Mouse (Mus musculus): ENCODE data around the gene Fhod1. TPM values are rescaled to one million over a fixed set of nuclear protein-coding genes. Genes with fewer than 3 reads are reported as not detected.
"Not testable (repeated sequence)": the region's sequence is repeated elsewhere in the genome, so short reads cannot be mapped to it uniquely, and the experiment has no call there.

Fhod1 gene
- polyA plus RNA-seq, 1 experiment from 2014 or later: 2.3 TPM

GRCm38 (mm10) chr8:105303396-105303795, 44.4 kb downstream of the Fhod1 start:
- no peak for ATAC-seq (ENCODE audit: insufficient number of reproducible peaks, insufficient read depth, low FRiP score, low TSS enrichment)
- Histone ChIP-seq H3K27me3 (no peaks in the 10 kb centered on the region), H3K4me3 (no peak overlapping the region), H3K9me3 (no peaks in the 10 kb centered on the region), H3K9ac (no peak overlapping the region), H3K4me2 (replicated peaks) (no peak overlapping the region), H3K36me3 (peaks cover 72% of the 10 kb centered on the region), H3K4me1 (peaks cover 32% of the 10 kb centered on the region), H3K27ac (no peak overlapping the region)
- 87% methylated on average over 8 of the region's 8 CpGs for WGBS

GRCm38 (mm10) chr8:105299962-105300361, 47.8 kb downstream of the Fhod1 start:
- WGBS: 92% methylated on average over 8 of the region's 8 CpGs
- H3K36me3 ChIP-seq: peaks cover 54% of the 10 kb centered on the region
- no peak overlapping the region for H3K4me2 ChIP-seq (replicated peaks)
- peaks cover 19% of the 10 kb centered on the region for H3K4me1 ChIP-seq
- H3K9ac ChIP-seq: no peak overlapping the region
- no peak overlapping the region for H3K4me3 ChIP-seq
- H3K27ac ChIP-seq: no peak overlapping the region
- H3K27me3 ChIP-seq: no peaks in the 10 kb centered on the region
- ATAC-seq (ENCODE audit: insufficient number of reproducible peaks, insufficient read depth, low FRiP score, low TSS enrichment): no peak
- no peaks in the 10 kb centered on the region for H3K9me3 ChIP-seq

- Histone ChIP-seq H3K9me3 (no peaks in the 10 kb centered on the region), H3K4me2 (replicated peaks) (peak overlapping the region; percentile 98), H3K27me3 (0 out of 2 replicates have a peak, but pooled peaks cover 3% of the 10 kb centered on the region), H3K9ac (peak overlapping the region; percentile 93), H3K36me3 (peaks cover 45% of the 10 kb centered on the region), H3K27ac (no peak overlapping the region), H3K4me3 (peak overlapping the region; percentile 96), H3K4me1 (peaks cover 11% of the 10 kb centered on the region)
- no peak for ATAC-seq (ENCODE audit: insufficient number of reproducible peaks, insufficient read depth, low FRiP score, low TSS enrichment)
- 55% methylated on average over 18 of the region's 18 CpGs for WGBS
These were observed 49.2 kb downstream of the Fhod1 start for GRCm38 (mm10) chr8:105298351-105299252.

GRCm38 (mm10) chr8:105297511-105298192, 50.1 kb downstream of the Fhod1 start, which contains the start of gene E2f4:
E2f4 (plus strand) TSS chr8:105297663.
- H3K27ac ChIP-seq: peak within 1 kb of the TSS; percentile 50; the same call in 1 of the 2 replicates
- H3K4me1 ChIP-seq: peaks cover 11% of the 10 kb centered on the region
- peak within 1 kb of the TSS; percentile 93 for H3K9ac ChIP-seq
- ATAC-seq (ENCODE audit: insufficient number of reproducible peaks, insufficient read depth, low FRiP score, low TSS enrichment): peak; percentile 73
- peak within 1 kb of the TSS; percentile 98 for H3K4me2 ChIP-seq (replicated peaks)
- peaks cover 36% of the 10 kb centered on the region for H3K36me3 ChIP-seq
- H3K9me3 ChIP-seq: no peaks in the 10 kb centered on the region
- H3K27me3 ChIP-seq: peaks cover 8% of the 10 kb centered on the region; the same call in 1 of the 2 replicates
- under 1% methylated on average over 53 of the region's 58 CpGs for WGBS
- peak within 1 kb of the TSS; percentile 96 for H3K4me3 ChIP-seq

GRCm38 (mm10) chr8:105295895-105296573, 51.7 kb downstream of the Fhod1 start, which contains the start of gene Exoc3l:
Exoc3l (minus strand) TSS chr8:105296101.
- no peaks in the 10 kb centered on the region for H3K9me3 ChIP-seq
- ATAC-seq (ENCODE audit: insufficient number of reproducible peaks, insufficient read depth, low FRiP score, low TSS enrichment): no peak
- no peak within 1 kb of the TSS for H3K27ac ChIP-seq
- H3K36me3 ChIP-seq: peaks cover 20% of the 10 kb centered on the region
- H3K4me1 ChIP-seq: peaks cover 11% of the 10 kb centered on the region
- H3K4me3 ChIP-seq: peak within 1 kb of the TSS; percentile 96
- 66% methylated on average over 11 of the region's 11 CpGs for WGBS
- H3K4me2 ChIP-seq (replicated peaks): peak within 1 kb of the TSS; percentile 98
- H3K9ac ChIP-seq: no peak within 1 kb of the TSS
- peaks cover 8% of the 10 kb centered on the region; the same call in 1 of the 2 replicates for H3K27me3 ChIP-seq

- no peak overlapping the region for H3K9ac ChIP-seq
- 73% methylated on average over 11 of the region's 11 CpGs for WGBS
- H3K4me3 ChIP-seq: no peak overlapping the region
- ATAC-seq (ENCODE audit: insufficient number of reproducible peaks, insufficient read depth, low FRiP score, low TSS enrichment): no peak
- peaks cover 17% of the 10 kb centered on the region for H3K4me1 ChIP-seq
- no peaks in the 10 kb centered on the region for H3K9me3 ChIP-seq
- H3K27ac ChIP-seq: no peak overlapping the region
- H3K36me3 ChIP-seq: peaks cover 12% of the 10 kb centered on the region
- H3K27me3 ChIP-seq: peaks cover 14% of the 10 kb centered on the region
- H3K4me2 ChIP-seq (replicated peaks): no peak overlapping the region
These were observed 52.5 kb downstream of the Fhod1 start for GRCm38 (mm10) chr8:105295256-105295655.

GRCm38 (mm10) chr8:105294776-105295175, 53.0 kb downstream of the Fhod1 start:
- Histone ChIP-seq H3K4me2 (replicated peaks) (0 out of 2 replicates have a peak overlapping the region, but pooled peaks have one; percentile 8), H3K27ac (no peak overlapping the region), H3K4me3 (no peak overlapping the region), H3K4me1 (peaks cover 22% of the 10 kb centered on the region), H3K9me3 (no peaks in the 10 kb centered on the region), H3K36me3 (peaks cover 7% of the 10 kb centered on the region), H3K27me3 (peaks cover 19% of the 10 kb centered on the region), H3K9ac (no peak overlapping the region)
- no peak for ATAC-seq (ENCODE audit: insufficient number of reproducible peaks, insufficient read depth, low FRiP score, low TSS enrichment)
- 62% methylated on average over 9 of the region's 9 CpGs for WGBS

GRCm38 (mm10) chr8:105293405-105293804, 54.3 kb downstream of the Fhod1 start:
- peaks cover 19% of the 10 kb centered on the region for H3K27me3 ChIP-seq
- WGBS: 68% methylated on average over 19 of the region's 19 CpGs
- no peak overlapping the region for H3K4me3 ChIP-seq
- H3K4me1 ChIP-seq: peaks cover 22% of the 10 kb centered on the region
- H3K9ac ChIP-seq: no peak overlapping the region
- no peak for ATAC-seq (ENCODE audit: insufficient number of reproducible peaks, insufficient read depth, low FRiP score, low TSS enrichment)
- no peak overlapping the region for H3K4me2 ChIP-seq (replicated peaks)
- H3K36me3 ChIP-seq: no peaks in the 10 kb centered on the region
- no peaks in the 10 kb centered on the region for H3K9me3 ChIP-seq
- no peak overlapping the region for H3K27ac ChIP-seq

- H3K9me3 ChIP-seq: no peaks in the 10 kb centered on the region
- H3K4me2 ChIP-seq (replicated peaks): no peak overlapping the region
- no peak overlapping the region for H3K27ac ChIP-seq
- H3K36me3 ChIP-seq: no peaks in the 10 kb centered on the region
- peaks cover 19% of the 10 kb centered on the region for H3K27me3 ChIP-seq
- no peak overlapping the region for H3K9ac ChIP-seq
- no peak overlapping the region for H3K4me3 ChIP-seq
- peaks cover 24% of the 10 kb centered on the region for H3K4me1 ChIP-seq
- no peak for ATAC-seq (ENCODE audit: insufficient number of reproducible peaks, insufficient read depth, low FRiP score, low TSS enrichment)
- 78% methylated on average over 7 of the region's 7 CpGs for WGBS
These were observed 55.3 kb downstream of the Fhod1 start for GRCm38 (mm10) chr8:105292471-105292870.

GRCm38 (mm10) chr8:105291802-105292201, 56.0 kb downstream of the Fhod1 start:
- not testable (repeated sequence) for H3K9ac ChIP-seq; H3K36me3 ChIP-seq; H3K27ac ChIP-seq; H3K9me3 ChIP-seq; H3K4me2 ChIP-seq (replicated peaks); H3K4me3 ChIP-seq; ATAC-seq (ENCODE audit: insufficient number of reproducible peaks, insufficient read depth, low FRiP score, low TSS enrichment)
- H3K27me3 ChIP-seq: peaks cover 19% of the 10 kb centered on the region
- WGBS: 64% methylated on average over 3 of the region's 3 CpGs
- H3K4me1 ChIP-seq: peaks cover 24% of the 10 kb centered on the region

- H3K9me3 ChIP-seq; H3K36me3 ChIP-seq; H3K9ac ChIP-seq; H3K4me2 ChIP-seq (replicated peaks); H3K4me3 ChIP-seq; H3K27ac ChIP-seq; ATAC-seq (ENCODE audit: insufficient number of reproducible peaks, insufficient read depth, low FRiP score, low TSS enrichment): not testable (repeated sequence)
- 87% methylated on average over 8 of the region's 8 CpGs for WGBS
- Histone ChIP-seq H3K4me1 (peaks cover 24% of the 10 kb centered on the region), H3K27me3 (peaks cover 19% of the 10 kb centered on the region)
These were observed 56.4 kb downstream of the Fhod1 start for GRCm38 (mm10) chr8:105291364-105291763.

All from embryonic facial prominence, embryonic 12.5 days (tissue).